Mouse (Mus musculus): ENCODE data around the gene Rgs3. TPM values are rescaled to one million over a fixed set of nuclear protein-coding genes. Genes with fewer than 3 reads are reported as not detected.

The Rgs3 gene
- polyA plus RNA-seq, 1 experiment from 2014 or later: 56.9 TPM

Other genes starting within 250 kb of the Rgs3 start
- 24.3 and 24.7 TPM in 2 replicates for gene Fkbp15, start 199.3 kb upstream of the Rgs3 start, polyA plus RNA-seq (2015; fragmentation: Nextera tagmentation; extraction: Ambion mirVana)
- gene Slc31a1, start 199.1 kb upstream of the Rgs3 start, polyA plus RNA-seq (2015; fragmentation: Nextera tagmentation; extraction: Ambion mirVana): 50.9 and 53.9 TPM in 2 replicates
- 161 and 178 TPM in 2 replicates for gene Cdc26, start 151.2 kb upstream of the Rgs3 start, polyA plus RNA-seq (2015; fragmentation: Nextera tagmentation; extraction: Ambion mirVana)
- gene Prpf4, start 151.1 kb upstream of the Rgs3 start, polyA plus RNA-seq (2015; fragmentation: Nextera tagmentation; extraction: Ambion mirVana): 23.5 and 24.9 TPM in 2 replicates
- gene Rnf183, start 124.6 kb upstream of the Rgs3 start, polyA plus RNA-seq (2015; fragmentation: Nextera tagmentation; extraction: Ambion mirVana): 0.29 and 0.35 TPM in 2 replicates
- 11.8 and 13.6 TPM in 2 replicates for gene Wdr31, start 89.0 kb upstream of the Rgs3 start, polyA plus RNA-seq (2015; fragmentation: Nextera tagmentation; extraction: Ambion mirVana)
- 19.5 and 21.3 TPM in 2 replicates for gene Bspry, start 79.8 kb upstream of the Rgs3 start, polyA plus RNA-seq (2015; fragmentation: Nextera tagmentation; extraction: Ambion mirVana)
- 14.7 and 15.2 TPM in 2 replicates for gene Hdhd3, start 56.4 kb upstream of the Rgs3 start, polyA plus RNA-seq (2015; fragmentation: Nextera tagmentation; extraction: Ambion mirVana)
- gene Alad, start 39.9 kb upstream of the Rgs3 start, polyA plus RNA-seq (2015; fragmentation: Nextera tagmentation; extraction: Ambion mirVana): 97.3 and 106 TPM in 2 replicates
- 94.0 and 100 TPM in 2 replicates for gene Pole3, start 34.8 kb upstream of the Rgs3 start, polyA plus RNA-seq (2015; fragmentation: Nextera tagmentation; extraction: Ambion mirVana)
- gene 4933430I17Rik, start 34.5 kb upstream of the Rgs3 start, polyA plus RNA-seq (2015; fragmentation: Nextera tagmentation; extraction: Ambion mirVana): 0.47 and 0.57 TPM in 2 replicates

All from kidney, embryonic 15.5 days (tissue).